Mouse (Mus musculus) layer of hippocampus, adult 9-11 months (tissue): ENCODE results near the gene Dclk3.

ENCODE experiments used
- DNase-seq: peaks from one replicate; pipeline ENCODE4 v3.0.0; 2022

Dclk3 gene

DNA sequence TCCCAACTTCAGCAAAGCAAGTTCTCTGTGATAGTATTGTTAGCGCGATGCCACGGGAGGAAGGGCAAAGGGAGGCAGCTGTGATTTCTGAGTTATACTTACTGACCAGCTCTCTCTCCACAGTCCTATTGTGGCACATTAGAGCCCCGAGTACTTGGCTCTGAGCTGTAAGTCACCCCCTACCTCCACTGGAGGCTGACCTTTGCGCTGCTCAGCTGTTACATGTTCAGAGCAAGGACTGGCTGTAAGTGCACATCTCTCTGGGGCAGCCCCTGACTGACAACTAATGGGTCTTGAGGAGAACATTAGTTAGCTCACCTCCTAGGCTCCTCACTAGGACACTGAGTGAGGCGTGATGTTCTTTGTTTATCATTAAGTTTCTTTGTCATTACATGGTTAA, 1.6 kb downstream of the Dclk3 start:
- no peak for DNase-seq

DNA sequence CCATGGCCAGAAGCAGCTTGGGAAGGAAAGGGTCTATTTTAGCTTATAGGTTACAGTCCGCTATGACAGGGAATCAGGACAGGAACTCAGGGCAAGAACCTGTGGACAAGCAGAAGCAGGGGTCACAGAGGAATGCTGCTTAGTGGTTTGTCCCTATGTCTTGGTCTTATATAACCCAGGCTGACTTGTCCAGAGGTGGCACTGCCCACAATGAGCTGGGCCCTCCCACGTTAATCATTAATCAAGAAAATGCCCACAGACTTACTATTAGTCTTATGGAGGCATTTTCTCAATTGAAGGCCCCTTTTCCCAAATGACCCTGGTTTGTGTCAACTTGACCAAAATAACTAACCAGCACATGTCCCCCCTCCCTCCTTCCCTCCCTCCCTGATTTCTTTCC, 2.3 kb downstream of the Dclk3 start:
- no peak for DNase-seq

DNA sequence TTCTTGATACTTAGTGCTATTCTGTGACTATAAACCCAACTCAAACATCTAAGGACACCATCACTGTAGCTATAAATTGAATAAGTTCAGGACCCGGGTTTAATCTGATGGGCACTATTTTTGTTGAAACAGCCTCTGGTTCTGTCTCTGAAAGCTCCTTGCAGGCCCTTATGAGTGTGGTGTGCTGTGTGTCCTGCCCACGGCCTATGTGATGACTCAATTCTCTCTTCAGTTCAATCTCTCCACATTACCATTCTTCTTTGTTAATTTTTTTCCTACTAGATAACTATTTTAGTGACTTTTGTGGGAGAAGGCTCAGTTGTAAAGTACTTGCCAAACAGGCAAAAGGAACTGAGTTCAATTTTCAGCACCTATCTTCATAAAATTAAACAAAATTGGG, 7.3 kb downstream of the Dclk3 start:
- DNase-seq = no peak

DNA sequence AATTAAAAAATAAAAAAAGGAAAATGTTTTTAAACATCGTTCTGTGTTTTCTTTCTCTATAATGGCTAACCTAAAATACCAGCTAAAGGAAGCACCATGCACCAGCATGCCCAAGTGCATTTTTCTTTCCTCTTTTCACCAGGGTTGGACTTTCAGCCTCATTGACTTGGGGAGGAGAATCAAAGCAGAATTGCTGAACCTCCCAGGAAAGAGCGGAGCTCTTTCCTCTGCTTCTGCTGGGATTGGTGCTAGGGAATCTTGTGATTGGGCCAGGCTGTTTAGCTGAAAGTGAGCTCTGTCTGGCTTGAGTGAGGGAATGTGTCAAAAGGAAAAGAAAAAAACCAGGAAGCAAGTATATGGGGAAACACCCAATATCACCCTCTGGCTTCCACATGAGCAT, 10.1 kb downstream of the Dclk3 start:
- DNase-seq = no peak

DNA sequence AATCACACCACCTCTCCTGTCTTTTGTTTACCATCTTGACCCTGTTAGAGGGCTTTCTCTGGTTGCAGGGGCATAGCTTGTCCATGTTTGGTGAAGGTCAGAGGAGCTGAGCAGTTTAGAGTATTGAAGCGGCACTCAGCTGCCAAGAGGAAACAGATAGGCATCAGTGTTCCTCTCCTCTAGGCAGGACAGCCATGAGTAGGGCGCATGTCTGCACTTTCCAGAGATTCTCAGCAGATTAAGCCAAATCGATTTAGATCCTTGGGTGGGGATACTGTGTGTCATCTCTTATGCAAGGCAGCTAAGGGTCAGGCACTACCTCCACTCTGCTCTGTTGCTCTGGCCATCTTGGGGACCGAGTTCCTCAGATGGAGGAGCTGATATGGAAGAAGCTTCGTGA, 11.0 kb downstream of the Dclk3 start:
- no peak for DNase-seq

DNA sequence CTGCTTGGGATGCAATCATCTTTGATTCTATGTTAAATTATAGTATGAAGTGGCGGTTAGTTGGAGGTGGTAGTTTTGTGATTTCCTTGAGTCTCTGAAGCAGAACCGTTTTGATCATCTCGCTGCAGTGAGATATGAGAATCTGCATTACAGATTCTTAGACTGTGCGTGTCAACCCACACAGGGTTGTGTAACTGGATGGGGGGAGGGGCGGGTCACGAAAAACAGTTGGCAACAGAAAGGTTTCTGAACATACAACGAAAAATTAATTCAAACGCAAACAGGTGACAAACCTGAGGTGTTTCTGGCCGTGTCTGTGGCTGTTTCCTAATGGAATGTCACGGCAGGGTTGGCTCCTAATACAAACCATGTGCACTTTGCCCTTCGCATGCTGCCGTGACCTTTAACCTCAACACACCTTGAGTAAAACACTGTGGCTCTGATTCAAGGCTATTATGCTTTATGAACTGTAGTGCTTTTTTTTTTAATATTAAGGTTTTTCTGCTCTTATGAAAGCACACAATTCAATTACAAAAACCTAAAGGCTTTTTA, 12.0 kb downstream of the Dclk3 start:
- DNase-seq = no peak

DNA sequence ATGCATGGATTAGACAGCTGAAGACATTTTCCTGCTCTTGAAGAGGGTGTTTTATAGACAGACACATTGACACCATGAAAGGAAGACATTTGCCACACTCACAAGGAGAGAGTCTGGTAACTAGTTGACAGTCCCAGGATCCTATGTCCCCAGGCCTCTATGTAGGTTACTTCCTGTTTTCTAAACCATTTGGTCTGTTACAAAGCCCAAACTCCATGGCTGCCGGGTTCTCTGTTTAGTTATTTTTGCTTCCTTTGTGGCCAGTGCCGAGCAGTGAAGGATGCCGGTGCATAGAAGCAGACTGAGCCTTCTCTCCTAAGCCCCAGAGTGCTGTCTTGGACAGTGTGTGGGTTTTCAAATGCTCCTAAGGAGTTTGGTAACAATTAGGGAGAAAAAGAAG, 15.0 kb downstream of the Dclk3 start:
- no peak for DNase-seq

DNA sequence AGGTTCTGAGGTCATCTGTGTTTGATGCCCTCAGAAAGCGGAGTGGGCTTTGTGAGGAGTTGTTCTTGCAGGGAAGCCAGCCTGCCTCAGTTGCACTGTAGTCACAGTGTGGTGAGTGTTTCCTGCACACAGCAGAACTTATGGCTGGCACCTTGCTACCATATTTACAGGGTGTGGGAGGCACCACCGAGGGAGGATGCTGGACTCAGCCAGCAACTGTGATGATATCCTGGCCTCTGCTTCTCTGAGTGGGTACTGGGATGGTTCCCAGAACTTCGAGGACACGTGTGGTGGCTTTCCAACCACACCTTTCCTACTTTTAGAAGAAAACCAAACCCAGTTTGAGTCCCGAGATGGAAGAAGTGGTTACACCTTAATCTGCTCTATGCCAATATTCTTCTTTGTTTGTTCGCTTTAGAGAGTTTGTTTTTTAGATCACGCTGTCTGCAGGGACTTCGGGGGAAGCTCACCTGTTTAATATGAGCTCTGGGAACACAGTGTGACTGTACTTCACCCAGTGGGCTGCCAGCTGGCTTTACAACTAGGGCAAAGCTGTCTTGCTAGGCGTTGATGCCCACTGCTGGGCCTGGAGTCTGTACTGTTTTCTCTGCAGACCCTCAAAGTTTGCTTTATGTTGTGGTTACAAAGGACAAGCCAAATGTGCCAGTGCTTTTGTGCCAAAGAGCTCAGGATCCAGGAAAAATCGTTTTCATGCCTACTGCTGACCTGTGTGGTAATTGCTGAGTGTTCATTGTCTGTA, 18.5 kb downstream of the Dclk3 start:
- no peak for DNase-seq

DNA sequence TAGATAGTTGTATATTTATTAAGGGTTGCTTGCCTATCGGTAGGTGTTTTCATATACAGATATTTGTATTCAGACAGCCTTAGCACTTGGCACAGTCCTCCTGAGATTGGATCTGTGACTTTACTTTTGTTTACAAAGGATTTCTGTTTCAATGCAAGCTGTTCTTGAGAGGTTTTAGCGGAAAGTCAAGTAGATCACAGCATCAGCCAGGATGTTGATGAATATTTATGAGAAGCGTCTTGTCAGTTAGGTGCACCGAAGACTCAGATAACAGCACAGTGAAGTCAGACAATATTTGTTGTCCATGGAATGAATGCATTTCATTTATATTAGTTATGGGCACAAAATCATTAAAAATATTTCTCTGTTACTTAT, 19.0 kb downstream of the Dclk3 start:
- DNase-seq = no peak

DNA sequence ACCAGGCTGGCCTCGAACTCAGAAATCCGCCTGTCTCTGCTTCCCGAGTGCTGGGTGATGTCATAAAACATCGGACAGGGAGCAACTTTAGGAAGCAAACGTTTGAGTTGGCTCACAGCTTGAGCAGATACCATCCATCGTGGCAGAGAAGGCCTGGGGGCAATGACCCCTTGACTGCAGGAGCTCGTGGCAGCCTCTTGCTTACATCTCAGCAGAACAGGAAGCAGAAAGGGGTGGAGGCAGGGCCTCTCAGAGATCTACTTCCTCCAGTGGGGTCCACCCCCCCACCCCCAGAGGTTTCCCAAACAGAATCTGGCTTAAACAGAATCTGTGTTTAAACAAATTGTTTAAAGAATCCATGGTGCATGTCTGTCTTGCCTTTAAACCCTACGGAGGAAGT, 20.6 kb downstream of the Dclk3 start:
- no peak for DNase-seq

DNA sequence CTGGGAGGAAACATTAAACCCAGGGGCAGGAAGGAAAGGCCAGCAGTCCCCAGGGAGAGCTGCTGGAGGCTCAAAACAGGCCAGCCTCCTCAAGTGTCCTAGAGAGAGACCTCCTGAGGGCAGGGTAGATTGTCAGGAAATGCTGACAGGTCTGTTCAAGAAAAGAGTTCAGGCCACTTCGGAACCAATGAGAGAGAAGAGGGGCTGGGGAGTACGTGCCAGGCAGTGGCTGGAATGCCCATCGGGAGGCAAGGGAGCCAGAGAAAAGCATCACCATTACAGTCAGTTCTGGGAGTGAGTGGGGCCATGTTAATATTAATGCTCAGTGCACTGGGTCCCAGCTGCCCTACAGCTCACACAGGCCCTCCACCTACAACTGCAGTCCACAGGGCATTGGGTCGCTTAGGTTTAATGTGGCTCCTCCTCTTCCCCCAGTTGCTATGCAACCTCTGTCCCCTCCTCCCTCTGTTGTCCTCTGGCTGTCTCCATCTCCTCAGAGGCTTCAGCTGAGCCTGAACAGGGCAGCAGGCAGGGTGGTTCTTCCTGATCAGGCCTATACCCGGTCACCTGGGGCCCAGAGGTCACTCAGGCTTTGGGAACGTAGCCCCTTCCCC, 21.4 kb downstream of the Dclk3 start:
- DNase-seq = no peak

DNA sequence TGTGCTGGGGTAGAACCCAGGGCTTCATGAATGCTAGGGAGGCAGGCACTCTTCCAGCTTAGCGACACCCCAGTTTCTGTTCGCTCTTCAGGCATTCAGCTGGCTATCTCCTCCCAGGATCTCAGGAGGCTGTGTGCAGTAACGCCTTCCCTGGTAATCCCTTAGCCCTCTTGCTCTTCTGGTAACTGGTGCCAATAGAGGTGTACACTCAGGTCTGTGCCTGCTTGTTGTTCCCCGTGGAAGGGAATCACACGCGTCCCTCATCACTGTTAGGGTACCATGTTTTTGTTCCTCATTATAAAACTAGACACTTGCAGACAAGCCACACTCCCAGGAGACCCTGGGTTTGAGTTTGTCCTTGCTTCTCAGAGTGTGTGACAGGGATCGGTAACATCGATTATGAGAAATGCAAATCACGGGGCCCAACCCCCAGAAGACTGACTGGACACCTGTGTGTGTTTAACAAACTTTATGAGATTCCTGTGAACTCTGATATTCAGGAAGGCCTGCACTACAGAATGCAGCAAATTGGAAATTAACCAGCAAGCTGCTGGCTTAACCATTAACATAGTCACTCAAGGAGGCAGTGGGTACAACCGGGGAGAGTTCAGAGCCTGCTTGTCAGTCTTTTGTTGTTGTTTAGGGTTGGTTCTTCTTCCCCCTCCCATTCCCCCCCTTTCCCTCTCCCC, 22.7 kb downstream of the Dclk3 start:
- no peak for DNase-seq

DNA sequence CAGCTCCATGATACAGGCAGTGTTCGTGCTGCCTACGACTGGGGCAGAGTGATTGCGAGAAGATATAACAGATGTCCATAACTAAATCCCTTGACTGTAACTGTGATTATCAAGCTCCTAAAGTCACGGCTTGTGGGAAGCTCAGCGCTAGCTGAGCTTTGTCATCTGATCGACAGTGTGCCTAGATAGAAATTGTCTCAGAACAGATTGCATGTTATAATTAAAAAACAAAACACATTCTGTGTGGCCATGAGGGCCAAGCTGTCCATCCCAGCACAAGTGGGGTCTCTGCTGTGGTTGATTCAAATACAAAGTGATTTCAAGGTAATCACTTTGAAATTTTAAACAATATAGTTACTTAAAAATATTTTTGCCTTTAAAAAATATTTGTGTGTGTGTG, 26.8 kb downstream of the Dclk3 start:
- DNase-seq = no peak

DNA sequence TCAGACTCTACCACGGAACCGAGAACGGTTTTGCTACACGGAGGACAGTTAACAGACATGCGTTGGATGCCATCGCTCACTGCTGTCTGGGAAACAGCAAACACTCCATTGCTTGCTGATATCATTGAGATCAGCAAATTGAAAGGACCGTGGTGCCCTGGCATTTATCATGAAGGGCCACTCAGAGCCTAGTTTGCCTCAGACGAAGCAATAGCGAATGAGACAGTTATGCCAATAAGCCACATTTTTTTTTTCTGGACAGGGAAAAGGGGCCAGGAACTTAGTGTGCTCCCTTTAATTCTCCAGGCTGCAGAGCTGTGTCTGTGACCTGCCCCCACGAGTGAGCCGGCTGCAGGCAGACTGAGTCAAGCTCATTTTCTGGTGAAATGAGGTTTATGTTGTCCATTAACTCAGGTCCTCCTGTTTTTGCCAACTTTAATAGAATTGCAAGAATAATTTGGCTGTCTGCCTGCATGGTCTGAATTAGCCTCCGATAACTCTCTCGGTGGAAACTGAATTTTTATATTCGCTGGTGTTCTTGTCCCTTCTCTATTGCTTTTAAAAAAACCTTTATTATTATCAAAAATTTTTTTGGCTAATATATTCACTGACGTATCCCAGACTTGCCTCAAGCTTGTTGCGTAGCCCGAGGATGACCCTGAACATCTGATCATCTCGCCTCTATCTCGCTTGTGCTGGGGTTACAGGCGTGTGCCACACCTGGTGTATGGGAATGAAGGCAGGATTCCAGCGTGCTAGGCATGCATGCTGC, 35.0 kb downstream of the Dclk3 start:
- DNase-seq = no peak

DNA sequence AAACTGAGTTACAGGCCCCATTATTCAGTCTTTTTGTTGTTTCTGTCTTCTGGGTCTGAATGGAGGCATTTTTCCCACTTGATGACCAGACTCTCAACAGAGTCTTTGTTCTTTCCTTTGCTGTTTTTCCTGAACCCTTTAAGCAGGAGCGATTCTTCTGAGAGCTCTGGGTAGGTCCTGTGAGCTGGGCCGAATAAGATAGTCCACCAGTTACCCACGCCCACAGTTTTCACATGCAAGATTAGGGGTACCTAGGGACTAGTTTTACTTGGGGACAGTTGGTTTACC, 35.5 kb downstream of the Dclk3 start:
- no peak for DNase-seq

DNA sequence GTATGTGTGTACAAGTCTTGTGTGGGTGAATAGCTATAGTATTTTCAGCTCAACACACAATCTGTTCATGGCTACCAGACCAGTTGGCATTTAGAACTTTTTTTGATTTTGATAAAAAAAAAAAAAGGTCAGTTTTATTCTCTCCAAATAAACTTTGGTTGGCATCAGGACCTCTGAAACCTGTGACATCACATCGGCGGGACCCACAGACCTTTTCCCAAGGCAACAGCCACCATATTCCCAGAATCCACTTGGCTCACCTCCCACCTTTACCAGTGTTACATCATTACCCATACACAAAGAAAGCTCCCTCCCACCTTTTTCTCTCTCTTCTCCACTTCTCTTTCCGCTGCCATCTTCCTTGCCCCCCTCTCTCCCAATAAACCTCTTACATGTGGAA, 36.4 kb downstream of the Dclk3 start:
- DNase-seq = no peak

DNA sequence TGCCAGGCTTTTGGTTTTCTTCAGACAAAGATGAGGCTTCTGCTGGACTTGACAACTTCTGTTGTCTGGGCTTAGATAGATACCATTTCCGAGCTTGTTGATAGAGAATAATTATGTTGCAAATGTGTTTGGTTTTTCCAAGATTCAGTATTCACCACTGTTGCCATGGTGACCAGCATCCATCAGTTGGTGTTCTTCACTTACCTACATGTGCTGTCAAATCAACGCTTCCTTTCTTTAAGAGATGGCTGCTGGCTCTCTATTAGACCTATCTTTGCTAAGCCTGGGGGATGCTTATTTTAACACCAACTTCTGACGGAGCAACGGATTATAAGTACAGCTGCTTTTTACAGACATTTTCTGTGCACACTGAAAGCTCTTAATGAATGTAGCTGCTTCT, 37.1 kb downstream of the Dclk3 start:
- no peak for DNase-seq

DNA sequence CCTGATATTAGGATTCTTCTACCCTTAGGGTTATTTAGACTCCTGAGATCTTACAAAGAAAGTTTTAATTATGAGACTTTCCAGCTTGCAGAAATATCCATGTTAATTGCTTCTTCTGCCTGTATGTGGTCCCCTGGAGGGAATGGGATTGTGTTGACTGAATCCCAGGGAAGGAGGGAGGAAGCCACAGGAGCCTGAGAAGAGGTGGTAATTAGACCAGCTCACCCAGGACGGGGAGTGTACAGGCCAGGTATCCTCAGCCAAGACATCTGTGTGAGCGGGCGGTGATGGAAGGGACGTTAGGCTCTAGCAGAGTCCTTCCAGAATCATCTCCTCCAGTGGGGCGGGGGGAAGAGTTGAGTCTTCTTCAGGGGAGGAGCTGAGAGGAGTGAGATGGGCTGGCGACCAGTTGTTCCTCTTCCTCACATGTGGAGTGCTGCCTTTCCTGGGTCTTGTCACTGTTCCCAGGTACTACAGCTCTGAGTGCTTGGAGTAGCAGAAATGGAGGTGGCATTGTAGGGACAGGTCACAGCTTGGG, 37.7 kb downstream of the Dclk3 start:
- DNase-seq = no peak

DNA sequence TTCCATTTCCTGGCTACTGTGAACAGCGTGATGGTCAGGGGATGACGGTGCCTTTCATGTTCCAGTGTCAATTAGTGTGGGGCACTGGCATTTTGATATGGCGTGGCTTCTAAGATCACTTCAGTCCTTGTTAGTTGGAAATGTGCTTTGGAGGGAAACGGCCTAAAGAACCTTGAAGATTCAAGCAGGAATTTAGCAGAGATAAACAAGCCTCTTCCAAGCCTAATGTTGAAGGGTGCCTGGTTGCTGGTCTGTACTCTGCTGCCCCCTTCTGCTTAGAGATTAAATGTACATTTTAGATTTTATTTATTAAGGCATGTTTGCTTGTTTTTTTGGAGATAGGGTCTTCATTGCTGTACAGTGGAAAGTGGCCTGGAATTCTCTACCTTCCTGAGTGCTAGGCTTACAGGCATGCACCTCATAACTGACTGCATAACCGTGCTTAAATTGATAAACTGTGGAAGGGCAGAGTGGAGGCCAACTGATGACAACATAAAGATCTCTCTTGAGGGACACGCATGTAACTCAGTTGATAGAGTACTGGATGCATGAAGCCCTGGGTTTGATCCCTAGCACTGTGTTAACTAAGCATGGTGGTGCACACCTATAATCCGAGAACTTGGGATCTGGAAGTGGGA, 40.1 kb downstream of the Dclk3 start:
- no peak for DNase-seq

DNA sequence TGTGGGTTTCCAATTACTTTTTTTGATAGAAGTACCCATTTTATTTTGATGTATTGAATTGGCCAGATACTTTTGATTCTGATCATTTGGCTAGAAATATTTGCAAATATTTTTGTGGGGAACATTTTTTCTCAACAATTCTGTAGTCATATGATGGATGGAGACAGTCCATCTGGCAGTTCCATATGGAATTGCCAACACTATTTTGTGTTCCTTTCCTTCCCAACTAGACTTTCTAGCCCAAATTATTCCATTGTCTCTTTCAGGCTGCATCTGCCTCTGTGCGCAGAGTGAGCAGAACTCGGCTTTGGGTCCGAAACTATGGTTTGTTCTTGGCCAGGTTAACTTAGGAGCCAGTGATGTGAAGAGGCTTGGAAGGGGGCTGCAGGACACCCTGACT, 42.1 kb downstream of the Dclk3 start:
- no peak for DNase-seq

DNA sequence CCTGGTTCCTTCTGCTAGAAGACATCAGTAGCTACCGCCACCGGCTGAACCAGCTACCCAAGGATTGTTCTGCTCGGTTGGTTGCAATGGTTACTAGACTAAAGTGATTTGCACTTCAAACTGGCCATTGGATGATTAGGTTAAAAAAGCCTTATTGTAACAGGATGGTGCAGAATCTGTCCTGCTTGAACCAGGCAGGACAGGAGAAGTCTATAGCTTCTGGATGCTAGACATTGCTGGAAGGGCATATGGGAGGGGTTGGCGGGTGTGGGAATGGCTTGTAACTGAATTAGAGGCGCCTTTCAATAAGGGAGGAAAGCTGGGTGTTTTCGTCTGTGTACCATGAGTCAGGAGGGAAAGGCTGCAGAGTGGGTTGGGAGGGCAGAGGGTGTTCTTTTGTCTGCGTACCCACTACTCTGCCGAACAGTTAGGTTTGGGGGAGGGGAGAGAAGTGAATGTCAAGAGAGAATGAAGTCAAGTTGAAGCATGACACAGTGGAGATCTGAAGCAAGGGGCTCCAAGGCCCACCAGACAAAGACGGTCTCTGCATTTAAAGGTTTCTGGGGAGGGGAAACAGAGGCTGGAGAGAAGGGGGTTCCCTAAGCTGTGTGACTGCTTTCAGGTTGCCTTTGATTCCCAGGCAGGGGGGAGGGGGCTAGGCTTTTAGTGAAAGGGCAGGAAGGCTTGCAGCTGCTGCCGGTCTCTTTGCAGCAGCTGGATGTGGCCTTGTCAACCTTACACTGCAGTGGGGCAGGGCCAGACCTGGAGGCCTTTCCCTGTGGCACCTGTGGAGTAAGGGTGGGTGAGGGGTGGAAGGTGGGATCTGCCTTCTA, 48.0 kb downstream of the Dclk3 start:
- no peak for DNase-seq

DNA sequence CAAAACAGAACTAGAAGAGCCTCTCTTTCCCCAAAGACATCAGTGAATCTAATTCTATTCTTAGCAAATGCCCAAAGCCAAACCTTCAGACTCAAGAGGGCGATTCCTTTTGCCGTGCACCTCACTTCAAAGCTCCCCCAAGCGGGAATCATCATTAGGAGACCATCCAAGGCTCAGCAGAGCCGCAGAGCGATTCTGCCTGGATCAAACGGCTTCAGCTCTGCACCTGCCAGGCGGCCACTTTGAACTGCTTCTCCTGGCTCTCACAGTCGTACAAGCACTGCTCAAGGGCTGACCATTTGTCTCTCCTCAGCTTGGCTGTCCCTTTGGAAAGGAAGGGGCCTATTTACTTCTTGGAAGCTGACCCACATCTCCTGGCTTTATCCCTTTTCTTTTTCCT, 51.7 kb downstream of the Dclk3 start:
- no peak for DNase-seq
